Comparison of ENCODE assay signal across 20 mouse cellular contexts in genomic region chr1:164417604-164418003, GRCm38 (mm10). TPM values are rescaled to one million over a fixed set of nuclear protein-coding genes. Genes with fewer than 3 reads are reported as not detected.
DNase-seq lines count a peak whose midpoint lies in the region; ATAC-seq and TF ChIP-seq lines count a peak whose summit lies in the region.
"Had no signal": no experiment of that assay in that cellular context is flagged by ENCODE, and none has a peak within 500 bp of the region (broad histone marks: within the 10 kb centered on the region; RNA-seq: fewer than 3 reads in every experiment).

No protein-coding gene starts in this region.

- H3K4me2 ChIP-seq in midbrain, embryonic 11.5 days = no peak overlapping the region
- no peak overlapping the region for H3K4me2 ChIP-seq in midbrain, embryonic 15.5 days
- no peak overlapping the region for H3K4me2 ChIP-seq in intestine, embryonic 15.5 days (replicated peaks)
- H3K4me2 ChIP-seq: hindbrain, embryonic 15.5 days; limb, embryonic 15.5 days; stomach, embryonic 15.5 days had no signal

- no peak overlapping the region for H3K4me3 ChIP-seq in kidney, adult 2 months (ENCODE audit: insufficient read depth, low read depth, low read length)
- H3K4me3 ChIP-seq in midbrain, embryonic 11.5 days (ENCODE audit: low read depth, low read length) = no peak overlapping the region
- no peak overlapping the region for H3K4me3 ChIP-seq in midbrain, embryonic 15.5 days
- no peak overlapping the region for H3K4me3 ChIP-seq in intestine, embryonic 15.5 days (replicated peaks)
- H3K4me3 ChIP-seq: forebrain, embryonic 10.5 days; hindbrain, embryonic 15.5 days; layer of hippocampus, adult 2 months; limb, embryonic 15.5 days; stomach, embryonic 15.5 days had no signal

- peaks cover 27% of the 10 kb centered on the region for H3K4me1 ChIP-seq in kidney, adult 2 months (ENCODE audit: control insufficient read depth, insufficient read depth, low read length)
- H3K4me1 ChIP-seq in midbrain, embryonic 11.5 days (ENCODE audit: control insufficient read depth, insufficient read depth, low read length) = no peaks in the 10 kb centered on the region
- no peaks in the 10 kb centered on the region for H3K4me1 ChIP-seq in midbrain, embryonic 15.5 days
- no peaks in the 10 kb centered on the region for H3K4me1 ChIP-seq in intestine, embryonic 15.5 days (replicated peaks)
- H3K4me1 ChIP-seq: hindbrain, embryonic 15.5 days; limb, embryonic 15.5 days; stomach, embryonic 15.5 days had no signal

- H3K27me3 ChIP-seq in kidney, adult 2 months (replicated peaks; ENCODE audit: control insufficient read depth, insufficient read depth, low read length) = no peaks in the 10 kb centered on the region
- H3K27me3 ChIP-seq in midbrain, embryonic 11.5 days (ENCODE audit: control insufficient read depth, insufficient read depth, low read length) = no peaks in the 10 kb centered on the region
- H3K27me3 ChIP-seq in midbrain, embryonic 15.5 days (replicated peaks) = no peaks in the 10 kb centered on the region
- H3K27me3 ChIP-seq in intestine, embryonic 15.5 days (replicated peaks) = no peaks in the 10 kb centered on the region
- H3K27me3 ChIP-seq: hindbrain, embryonic 15.5 days; limb, embryonic 15.5 days; stomach, embryonic 15.5 days had no signal

- WGBS in kidney, adult 2 months = 48% methylated on average over 3 of the region's 3 CpGs
- WGBS in midbrain, embryonic 11.5 days = 85% methylated on average over 3 of the region's 3 CpGs
- 83% methylated on average over 3 of the region's 3 CpGs for WGBS in midbrain, embryonic 15.5 days
- 60% methylated on average over 3 of the region's 3 CpGs for WGBS in intestine, embryonic 15.5 days

- TF ChIP-seq POLR2A in kidney, adult 2 months (IDR thresholded peaks at IDR 0.05; ENCODE audit: low read depth, low read length) = no peak

- DNase-seq in kidney, adult 2 months = no peak
- DNase-seq in kidney, postnatal 10 days = no peak
- DNase-seq in midbrain, embryonic 11.5 days (ENCODE audit: low spot score, missing footprints) = peak; percentile 19
- DNase-seq in layer of hippocampus, adult 18-20 months (ENCODE audit: low spot score in 2 of 2) = no peak
- DNase-seq in frontal cortex, postnatal 36 days (ENCODE audit: low spot score in 2 of 2) = no peak
- DNase-seq: cerebellum, adult 18-20 months; cerebellum, postnatal 25 days; heart, adult 11 months; layer of hippocampus, postnatal 36 days; liver, postnatal 0 days; lung, postnatal 36 days; right cerebral cortex, postnatal 25 days had no signal

- no peaks in the 10 kb centered on the region for H3K9me3 ChIP-seq in midbrain, embryonic 11.5 days (ENCODE audit: control insufficient read depth, low read length)
- H3K9me3 ChIP-seq in midbrain, embryonic 15.5 days = no peaks in the 10 kb centered on the region
- no peaks in the 10 kb centered on the region for H3K9me3 ChIP-seq in intestine, embryonic 15.5 days
- H3K9me3 ChIP-seq: forebrain, embryonic 10.5 days; hindbrain, embryonic 15.5 days; limb, embryonic 15.5 days; stomach, embryonic 15.5 days had no signal

- H3K27ac ChIP-seq in kidney, adult 2 months (ENCODE audit: insufficient read depth, low read depth, low read length) = peak overlapping the region; percentile 98
- no peak overlapping the region for H3K27ac ChIP-seq in midbrain, embryonic 11.5 days (ENCODE audit: low read depth, low read length)
- no peak overlapping the region for H3K27ac ChIP-seq in midbrain, embryonic 15.5 days
- H3K27ac ChIP-seq in intestine, embryonic 15.5 days = peak overlapping the region; percentile 83
- H3K27ac ChIP-seq: forebrain, embryonic 10.5 days; hindbrain, embryonic 15.5 days; layer of hippocampus, adult 2 months; limb, embryonic 15.5 days had no signal

- no peak for TF ChIP-seq CTCF in kidney, adult 2 months (conservative IDR thresholded peaks at IDR 0.05; ENCODE audit: insufficient read depth, insufficient read length, low read depth, low read length)

- H3K36me3 ChIP-seq in kidney, adult 2 months (ENCODE audit: control insufficient read depth, insufficient read depth, low read length) = no peaks in the 10 kb centered on the region
- H3K36me3 ChIP-seq in midbrain, embryonic 11.5 days (ENCODE audit: control insufficient read depth, insufficient read depth, low read length) = no peaks in the 10 kb centered on the region
- H3K36me3 ChIP-seq in midbrain, embryonic 15.5 days (replicated peaks) = no peaks in the 10 kb centered on the region
- H3K36me3 ChIP-seq in intestine, embryonic 15.5 days = no peaks in the 10 kb centered on the region
- H3K36me3 ChIP-seq: hindbrain, embryonic 15.5 days; stomach, embryonic 15.5 days had no signal

- ATAC-seq in midbrain, embryonic 11.5 days (ENCODE audit: low FRiP score) = no peak
- no peak for ATAC-seq in midbrain, embryonic 15.5 days (replicated peaks)
- no peak for ATAC-seq in intestine, embryonic 15.5 days
- ATAC-seq: activated CD4-positive, CD25-positive, alpha-beta regulatory T cell, adult 4 months; liver, postnatal 0 days had no signal

- H3K9ac ChIP-seq in midbrain, embryonic 11.5 days (ENCODE audit: low read length) = no peak overlapping the region
- no peak overlapping the region for H3K9ac ChIP-seq in midbrain, embryonic 15.5 days
- no peak overlapping the region for H3K9ac ChIP-seq in intestine, embryonic 15.5 days
- H3K9ac ChIP-seq: hindbrain, embryonic 15.5 days; limb, embryonic 15.5 days; liver, postnatal 0 days; stomach, embryonic 15.5 days had no signal

RNA-seq across cellular contexts. Expression of gene Atp1b1, which starts 40.6 kb away (rescaled TPM):
- 945 and 1,094 TPM in 2 replicates for polyA plus RNA-seq in kidney, adult 2 months (2012; rRNA removed)
- 35.5 and 36.7 TPM in 2 replicates for polyA plus RNA-seq in midbrain, embryonic 11.5 days (2014; fragmentation: Nextera tagmentation; extraction: Ambion mirVana)
- 210 and 216 TPM in 2 replicates for polyA plus RNA-seq in midbrain, embryonic 15.5 days (2015; fragmentation: Nextera tagmentation; extraction: Ambion mirVana)
- 203 TPM in 2 replicates for polyA plus RNA-seq in intestine, embryonic 15.5 days (2015; fragmentation: Nextera tagmentation; extraction: Ambion mirVana)
- 1,000 to 10,000 TPM; 1,935 to 2,007 TPM for total RNA-seq in layer of hippocampus, adult 18-20 months (2021)

Comparison
In these comparisons a context has a peak if more than half of its experiments do, and no peak if none do; other contexts are left out.
1. H3K27ac ChIP-seq: peak in kidney, adult 2 months (single experiment) and intestine, embryonic 15.5 days (single experiment); none in midbrain, embryonic 11.5 days (single experiment) and midbrain, embryonic 15.5 days (single experiment).